Mouse (Mus musculus): ENCODE results near the gene Cd5. TPM values are rescaled to one million over a fixed set of nuclear protein-coding genes. Genes with fewer than 3 reads are reported as not detected.
A peak's percentile ranks its signal among the peaks of the same experiment; 100 is the strongest.

Gene Cd5
- polyA plus RNA-seq, 1 experiment from 2014 or later = not detected

DNA sequence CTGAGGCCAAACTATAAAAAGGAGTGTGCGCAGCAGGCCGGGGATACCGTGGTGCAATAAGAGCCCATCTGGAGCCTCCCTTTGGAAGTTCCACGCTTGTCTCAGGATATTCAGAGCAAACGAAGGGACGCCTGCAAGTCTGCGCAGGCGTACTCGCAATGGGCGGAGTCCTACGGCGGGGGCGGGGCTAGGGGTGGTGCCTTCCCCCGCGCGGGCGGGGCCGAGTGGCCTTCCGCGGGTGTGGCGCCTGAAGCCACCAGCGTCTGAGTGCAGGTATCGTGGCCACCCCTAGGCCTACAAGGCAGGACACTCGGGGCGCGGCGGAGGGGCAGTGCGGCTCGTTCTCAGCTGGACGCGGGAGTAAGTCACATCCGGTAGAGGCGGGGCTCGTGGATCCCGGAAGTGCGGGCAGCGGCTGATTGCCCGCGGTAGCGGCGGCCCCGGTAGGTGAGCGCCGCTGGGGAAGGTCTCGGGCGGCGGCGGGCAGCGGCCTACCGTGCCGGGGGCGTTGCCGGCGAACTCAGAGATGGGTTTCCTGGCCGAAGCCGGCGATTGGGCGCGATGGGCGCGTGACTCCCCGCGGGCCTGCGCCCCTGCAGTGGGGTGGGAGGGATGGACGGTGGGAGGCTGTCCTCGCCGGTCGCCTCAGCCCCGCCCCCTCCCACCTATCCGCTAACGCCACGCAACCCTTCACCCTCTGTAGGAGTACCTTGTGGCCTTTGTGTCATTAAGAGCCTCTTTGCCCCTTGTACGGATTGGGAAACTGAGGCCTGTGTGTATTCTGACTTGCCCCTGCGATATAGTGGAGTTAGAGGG is 50.1 kb downstream of the Cd5 start, which contains the start of gene Vps37c:
Gene Vps37c, plus strand, starts transcription at position 199 of the 816 bp plus-strand sequence.
- H3K4me3 ChIP-seq (replicated peaks) = peak within 1 kb of the TSS; percentile 84
- peak; percentile 91 for ATAC-seq (ENCODE audit: insufficient read depth)
- peak within 1 kb of the TSS; percentile 81 for H3K9ac ChIP-seq
- H3K36me3 ChIP-seq (replicated peaks) = 0 out of 2 replicates have a peak, but pooled peaks cover 4% of the 10 kb centered on the region
- H3K4me1 ChIP-seq (replicated peaks) = peaks cover 62% of the 10 kb centered on the region
- peak within 1 kb of the TSS; percentile 86 for H3K4me2 ChIP-seq
- under 1% methylated on average over 74 of the region's 74 CpGs for WGBS (ENCODE audit: insufficient replicate concordance)
- no peaks in the 10 kb centered on the region for H3K27me3 ChIP-seq
- peak within 1 kb of the TSS; percentile 97 for H3K27ac ChIP-seq (replicated peaks)
- H3K9me3 ChIP-seq (replicated peaks) = no peaks in the 10 kb centered on the region

DNA sequence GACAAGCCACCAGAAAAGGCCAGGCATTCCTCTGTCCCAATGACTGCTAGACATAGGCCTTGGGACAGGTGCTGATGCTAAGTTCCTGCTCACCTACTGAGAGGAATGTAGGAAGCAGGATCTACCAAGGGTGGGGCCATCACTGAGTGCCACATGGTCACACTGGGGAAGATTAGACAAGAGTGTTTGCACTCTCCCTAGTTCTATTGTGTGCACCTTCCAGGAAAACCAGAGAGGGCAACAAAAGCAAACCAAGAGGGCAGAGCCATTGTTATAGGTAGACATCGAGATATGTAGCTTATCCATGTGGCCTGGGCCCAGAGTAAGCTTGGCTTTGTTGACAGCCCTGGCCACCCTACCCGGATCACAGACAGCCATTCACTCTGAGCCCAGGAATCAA is 53.1 kb downstream of the Cd5 start:
- no peak overlapping the region for H3K4me2 ChIP-seq
- H3K27ac ChIP-seq (replicated peaks) = no peak overlapping the region

DNA sequence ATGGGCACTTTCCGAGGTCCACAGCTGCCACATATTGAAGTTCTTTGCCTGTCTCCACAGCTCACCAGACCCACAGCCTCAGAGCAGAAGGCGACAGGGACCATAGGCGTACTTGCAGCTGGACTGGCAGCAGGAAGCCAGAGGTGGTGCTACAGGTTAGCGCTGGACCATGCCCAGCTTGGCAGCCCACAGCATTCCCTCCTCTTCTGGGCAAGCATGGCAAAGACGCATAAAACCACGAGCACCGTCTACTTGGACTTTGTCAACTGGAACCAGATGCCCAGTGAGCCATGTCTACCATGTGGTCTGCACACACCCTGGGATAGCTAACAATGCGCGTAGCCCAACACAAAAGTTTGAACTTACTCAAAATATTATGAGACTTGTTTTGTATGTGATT is 53.7 kb downstream of the Cd5 start:
- no peak for ATAC-seq (ENCODE audit: insufficient read depth)

More for the DNA sequence above, 53.1 kb downstream of the Cd5 start:
- Histone ChIP-seq H3K4me1 (replicated peaks) (peaks cover 36% of the 10 kb centered on the region), H3K4me3 (replicated peaks) (no peak overlapping the region), H3K9ac (no peak overlapping the region; the same call in 1 of the 2 replicates), H3K27me3 (peaks cover 4% of the 10 kb centered on the region; the same call in 1 of the 2 replicates), H3K36me3 (replicated peaks) (no peaks in the 10 kb centered on the region), H3K9me3 (replicated peaks) (no peaks in the 10 kb centered on the region)
- ATAC-seq (ENCODE audit: insufficient read depth) = no peak
- 54% methylated on average over 2 of the region's 2 CpGs for WGBS (ENCODE audit: insufficient replicate concordance)

DNA sequence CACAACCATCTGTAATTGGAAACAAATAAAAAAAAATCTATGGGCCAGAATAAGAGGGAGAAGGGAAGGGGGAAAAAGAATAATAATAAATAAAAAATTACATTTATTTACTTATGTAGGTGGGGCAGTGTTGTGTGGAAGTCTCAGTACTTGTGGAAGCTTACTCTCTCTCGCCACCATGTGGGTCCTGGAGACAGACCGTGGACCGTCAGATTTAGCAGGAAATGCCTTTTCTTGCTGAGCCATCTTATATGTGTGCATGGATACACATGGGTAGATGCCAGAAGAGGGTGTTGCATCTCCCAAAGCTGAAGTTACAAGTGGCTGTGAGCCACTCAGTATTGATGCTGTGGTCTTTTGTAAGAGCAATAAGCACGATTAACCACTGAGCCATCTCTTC is 57.2 kb downstream of the Cd5 start:
- no peaks in the 10 kb centered on the region for H3K36me3 ChIP-seq (replicated peaks)
- peaks cover 4% of the 10 kb centered on the region; the same call in 1 of the 2 replicates for H3K27me3 ChIP-seq
- no peak overlapping the region for H3K4me2 ChIP-seq
- WGBS (ENCODE audit: insufficient replicate concordance) = 39% methylated on average over 4 of the region's 4 CpGs
- no peak for ATAC-seq (ENCODE audit: insufficient read depth)
- peaks cover 18% of the 10 kb centered on the region for H3K4me1 ChIP-seq (replicated peaks)
- no peaks in the 10 kb centered on the region for H3K9me3 ChIP-seq (replicated peaks)
- no peak overlapping the region for H3K9ac ChIP-seq
- H3K4me3 ChIP-seq (replicated peaks) = no peak overlapping the region
- H3K27ac ChIP-seq (replicated peaks) = no peak overlapping the region

More for the DNA sequence above, 53.7 kb downstream of the Cd5 start:
- Histone ChIP-seq H3K27ac (replicated peaks) (no peak overlapping the region), H3K36me3 (replicated peaks) (no peaks in the 10 kb centered on the region), H3K4me3 (replicated peaks) (no peak overlapping the region), H3K4me2 (no peak overlapping the region), H3K4me1 (replicated peaks) (peaks cover 29% of the 10 kb centered on the region), H3K9ac (no peak overlapping the region), H3K27me3 (peaks cover 4% of the 10 kb centered on the region; the same call in 1 of the 2 replicates), H3K9me3 (replicated peaks) (no peaks in the 10 kb centered on the region)
- 80% methylated on average over 9 of the region's 9 CpGs for WGBS (ENCODE audit: insufficient replicate concordance)

DNA sequence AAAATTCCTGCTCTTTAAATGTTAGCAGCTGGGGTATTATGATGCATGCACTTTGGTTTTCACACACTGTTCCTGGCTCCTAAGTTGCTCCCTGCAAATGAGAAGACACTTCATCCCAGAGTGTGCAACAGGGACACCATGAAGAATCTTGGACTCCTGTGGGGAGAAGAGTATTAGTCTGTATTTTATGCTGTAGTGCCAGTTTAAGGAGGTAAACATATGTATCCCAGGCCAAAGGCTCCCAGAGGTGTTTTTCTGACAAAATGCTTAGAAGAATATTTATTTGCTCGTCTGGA is 60.1 kb downstream of the Cd5 start:
- Histone ChIP-seq H3K4me3 (replicated peaks) (no peak overlapping the region), H3K27ac (replicated peaks) (no peak overlapping the region), H3K27me3 (peaks cover 4% of the 10 kb centered on the region; the same call in 1 of the 2 replicates), H3K36me3 (replicated peaks) (no peaks in the 10 kb centered on the region), H3K4me1 (replicated peaks) (peaks cover 10% of the 10 kb centered on the region), H3K9ac (no peak overlapping the region), H3K9me3 (replicated peaks) (no peaks in the 10 kb centered on the region), H3K4me2 (no peak overlapping the region)
- ATAC-seq (ENCODE audit: insufficient read depth) = no peak
- 68% methylated on average over 1 of the region's 1 CpGs for WGBS (ENCODE audit: insufficient replicate concordance)

DNA sequence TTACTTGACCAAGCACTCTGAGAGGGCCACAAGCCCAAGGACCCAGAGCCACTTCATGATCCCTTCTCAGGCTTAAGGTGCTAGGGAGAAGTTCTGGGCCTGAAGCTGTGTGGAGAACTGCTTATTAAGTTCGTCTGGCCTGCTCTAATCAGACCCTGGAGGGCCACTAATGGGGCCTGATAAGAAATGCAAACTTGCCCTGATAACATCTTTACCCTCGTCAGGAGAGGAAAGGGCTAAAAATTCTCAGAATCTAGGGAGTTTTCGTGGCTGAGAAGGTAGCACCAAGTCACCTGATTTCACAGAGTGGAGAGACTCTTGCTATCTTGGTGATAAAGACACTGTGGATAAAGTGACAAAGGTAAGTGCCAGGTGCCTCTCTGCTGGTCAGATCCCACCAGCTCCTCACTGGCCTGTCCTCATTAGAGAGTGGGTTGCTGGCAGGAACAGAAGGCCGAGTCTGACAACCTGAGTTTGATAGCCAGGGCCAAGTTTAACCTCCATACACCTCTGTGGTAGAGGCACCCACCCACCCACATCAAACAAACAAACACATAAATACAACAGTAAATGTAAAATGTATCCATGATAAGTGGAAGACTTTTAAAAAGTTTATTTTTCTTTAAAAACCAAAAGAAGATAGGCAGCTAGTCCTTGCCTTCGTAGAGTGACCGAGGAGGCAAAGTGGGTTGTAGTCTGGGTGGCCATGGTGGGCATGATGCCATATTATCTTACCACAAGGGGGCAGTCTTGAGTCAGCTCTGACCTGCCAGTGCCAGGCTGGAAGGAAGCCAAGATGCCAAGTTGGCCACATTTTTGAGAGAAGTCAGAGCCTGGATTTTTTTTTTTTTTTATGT is 60.7 kb downstream of the Cd5 start, which contains the start of gene Pga5:
Gene Pga5, minus strand, starts transcription at position 157 of the 857 bp plus-strand sequence.
- Histone ChIP-seq H3K27ac (replicated peaks) (no peak within 1 kb of the TSS), H3K4me1 (replicated peaks) (peaks cover 10% of the 10 kb centered on the region), H3K9me3 (replicated peaks) (no peaks in the 10 kb centered on the region), H3K4me2 (no peak within 1 kb of the TSS), H3K4me3 (replicated peaks) (no peak within 1 kb of the TSS), H3K9ac (no peak within 1 kb of the TSS), H3K36me3 (replicated peaks) (no peaks in the 10 kb centered on the region), H3K27me3 (peaks cover 4% of the 10 kb centered on the region; the same call in 1 of the 2 replicates)
- 0 out of 2 replicates have a peak, but pooled peaks have one; percentile 35 for ATAC-seq (ENCODE audit: insufficient read depth)
- WGBS (ENCODE audit: insufficient replicate concordance) = 15% methylated on average over 6 of the region's 6 CpGs

DNA sequence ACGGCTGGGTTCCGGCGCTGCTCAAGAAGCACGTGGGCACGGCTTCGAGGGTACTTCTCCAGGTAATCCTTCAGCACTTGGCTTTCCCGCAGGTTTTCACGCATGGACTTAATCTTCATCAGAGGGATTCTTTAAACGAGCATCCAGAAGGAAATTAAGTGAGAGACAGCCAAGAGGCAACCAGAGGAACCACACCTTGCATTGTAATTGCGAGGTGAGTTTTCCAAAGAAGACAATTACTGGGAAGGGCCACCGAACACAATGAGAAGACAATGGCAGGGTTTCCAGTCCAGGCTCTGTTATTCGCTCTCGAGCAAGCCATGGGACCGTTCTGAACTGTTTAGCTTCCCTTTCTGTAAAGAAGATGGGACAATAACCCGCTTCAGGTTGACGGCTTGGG is 62.1 kb downstream of the Cd5 start:
- no peak overlapping the region for H3K27ac ChIP-seq (replicated peaks)
- no peak overlapping the region for H3K9ac ChIP-seq
- no peak overlapping the region for H3K4me2 ChIP-seq
- H3K4me3 ChIP-seq (replicated peaks) = no peak overlapping the region
- H3K36me3 ChIP-seq (replicated peaks) = no peaks in the 10 kb centered on the region
- 76% methylated on average over 16 of the region's 16 CpGs for WGBS (ENCODE audit: insufficient replicate concordance)
- no peak for ATAC-seq (ENCODE audit: insufficient read depth)
- peaks cover 14% of the 10 kb centered on the region for H3K4me1 ChIP-seq (replicated peaks)
- H3K9me3 ChIP-seq (replicated peaks) = no peaks in the 10 kb centered on the region
- no peaks in the 10 kb centered on the region for H3K27me3 ChIP-seq

DNA sequence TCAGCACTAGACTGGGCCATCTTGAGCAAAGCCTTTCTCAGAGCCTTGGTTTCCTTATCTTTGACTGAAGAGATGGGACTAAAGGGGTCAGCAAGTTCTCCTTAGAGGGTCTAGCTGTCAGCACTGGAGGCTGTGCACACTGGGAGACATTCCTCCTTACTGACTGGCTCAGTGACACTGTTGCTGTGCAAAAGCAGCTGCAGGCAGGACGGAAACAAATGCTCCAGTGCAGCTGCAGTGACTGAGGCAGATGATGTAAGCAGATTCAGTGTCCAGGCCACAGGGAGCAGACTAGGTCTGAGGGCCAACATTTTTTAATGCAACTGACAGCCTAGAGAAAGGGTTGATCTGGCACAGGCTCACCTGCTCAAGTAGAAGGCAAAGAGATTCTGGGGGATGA is 65.5 kb downstream of the Cd5 start:
- H3K9me3 ChIP-seq (replicated peaks) = no peaks in the 10 kb centered on the region
- peaks cover 19% of the 10 kb centered on the region for H3K4me1 ChIP-seq (replicated peaks)
- no peak overlapping the region for H3K9ac ChIP-seq
- H3K4me3 ChIP-seq (replicated peaks) = no peak overlapping the region
- peaks cover 5% of the 10 kb centered on the region; the same call in 1 of the 2 replicates for H3K27me3 ChIP-seq
- no peak for ATAC-seq (ENCODE audit: insufficient read depth)
- no peaks in the 10 kb centered on the region for H3K36me3 ChIP-seq (replicated peaks)
- no peak overlapping the region for H3K27ac ChIP-seq (replicated peaks)
- no peak overlapping the region for H3K4me2 ChIP-seq
- 72% methylated on average over 1 of the region's 1 CpGs for WGBS (ENCODE audit: insufficient replicate concordance)

DNA sequence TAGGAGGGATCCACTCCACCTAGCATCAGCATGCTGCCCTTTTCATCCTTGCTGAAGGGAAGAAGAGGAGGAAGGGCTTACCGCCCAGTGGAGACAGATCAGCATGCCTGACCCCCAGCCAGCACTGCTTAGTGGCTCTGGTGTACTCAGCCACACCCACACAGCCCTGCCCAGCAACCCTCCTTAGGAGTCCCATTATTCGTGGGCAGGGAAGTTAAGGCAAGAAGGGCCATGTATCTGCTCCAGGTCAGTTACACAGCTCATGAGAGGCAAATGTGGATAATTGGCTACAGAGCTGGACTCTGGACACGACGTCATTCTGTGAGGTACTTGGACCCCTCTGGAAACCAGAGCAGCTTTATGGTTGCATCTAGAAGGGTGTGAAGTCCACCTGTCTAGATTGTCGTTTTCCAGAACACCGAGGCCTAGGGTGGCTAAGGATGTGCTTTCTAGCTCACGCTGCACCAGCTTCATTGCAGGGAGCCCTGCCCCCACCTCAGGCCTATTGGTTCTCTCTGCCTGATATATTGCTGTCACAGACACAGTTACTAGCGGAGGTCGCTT is 66.9 kb downstream of the Cd5 start:
- 58% methylated on average over 9 of the region's 9 CpGs for WGBS (ENCODE audit: insufficient replicate concordance)
- ATAC-seq (ENCODE audit: insufficient read depth) = no peak

DNA sequence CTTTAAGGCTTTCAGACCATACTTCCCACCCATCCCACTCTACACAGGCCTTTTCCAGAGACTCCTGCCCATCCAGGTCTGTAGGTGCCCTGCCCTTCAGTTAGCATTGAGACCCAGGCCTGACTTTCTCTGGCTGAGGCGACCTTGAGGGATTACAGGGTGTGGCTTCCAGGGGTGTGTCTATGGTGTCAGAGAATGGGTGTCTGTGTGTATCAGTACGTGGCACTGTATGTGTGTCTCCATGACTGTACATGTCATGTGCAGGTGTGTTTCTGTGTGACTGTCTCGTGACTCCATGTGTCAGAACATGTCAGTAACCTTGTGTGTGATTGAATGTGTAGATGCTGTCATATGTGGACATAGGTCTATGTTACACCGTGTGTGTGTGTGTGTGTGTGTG is 67.5 kb downstream of the Cd5 start:
- H3K9ac ChIP-seq = no peak overlapping the region
- ATAC-seq (ENCODE audit: insufficient read depth) = 0 out of 2 replicates have a peak, but pooled peaks have one; percentile 25

More for the DNA sequence above, 66.9 kb downstream of the Cd5 start:
- no peak overlapping the region for H3K4me2 ChIP-seq
- H3K4me3 ChIP-seq (replicated peaks) = no peak overlapping the region
- H3K4me1 ChIP-seq (replicated peaks) = peaks cover 10% of the 10 kb centered on the region
- H3K9me3 ChIP-seq (replicated peaks) = no peaks in the 10 kb centered on the region
- H3K36me3 ChIP-seq (replicated peaks) = no peaks in the 10 kb centered on the region
- no peak overlapping the region for H3K27ac ChIP-seq (replicated peaks)
- H3K27me3 ChIP-seq = peaks cover 5% of the 10 kb centered on the region; the same call in 1 of the 2 replicates
- H3K9ac ChIP-seq = no peak overlapping the region

More for the DNA sequence above, 67.5 kb downstream of the Cd5 start:
- 53% methylated on average over 4 of the region's 4 CpGs for whole genome bisulfite sequencing (ENCODE audit: insufficient replicate concordance)
- H3K4me2 ChIP-seq = no peak overlapping the region
- H3K27ac ChIP-seq (replicated peaks) = no peak overlapping the region
- peaks cover 5% of the 10 kb centered on the region; the same call in 1 of the 2 replicates for H3K27me3 ChIP-seq
- H3K4me1 ChIP-seq (replicated peaks) = peaks cover 10% of the 10 kb centered on the region
- no peaks in the 10 kb centered on the region for H3K9me3 ChIP-seq (replicated peaks)
- no peak overlapping the region for H3K4me3 ChIP-seq (replicated peaks)
- no peaks in the 10 kb centered on the region for H3K36me3 ChIP-seq (replicated peaks)
